Mouse (Mus musculus): Measurements from ENCODE around the gene Nup37. TPM values are rescaled to one million over a fixed set of nuclear protein-coding genes. Genes with fewer than 3 reads are reported as not detected.

Nup37 gene
- 35.6 and 38.7 TPM in 2 replicates for polyA plus RNA-seq (2015; fragmentation: Nextera tagmentation; extraction: Ambion mirVana)

- H3K4me3 ChIP-seq (replicated peaks; ENCODE audit: low read length), result peak within 1 kb of the TSS; percentile 97
- H3K4me2 ChIP-seq (ENCODE audit: low read length), result peak within 1 kb of the TSS; percentile 94
- H3K36me3 ChIP-seq (ENCODE audit: control insufficient read depth, insufficient read depth), result peaks cover 4% of the 10 kb centered on the region; the same call in 1 of the 2 replicates
- under 1% methylated on average over 53 of the region's 53 CpGs for WGBS
- peak within 1 kb of the TSS; percentile 89 for H3K9ac ChIP-seq (replicated peaks; ENCODE audit: low read depth, low read length)
- H3K27me3 ChIP-seq (replicated peaks; ENCODE audit: control insufficient read depth, insufficient read depth, low read length), result no peaks in the 10 kb centered on the region
- H3K27ac ChIP-seq (ENCODE audit: low read length), result no peak within 1 kb of the TSS
- peak; percentile 99 for ATAC-seq
- no peaks in the 10 kb centered on the region for H3K9me3 ChIP-seq (ENCODE audit: control insufficient read depth, low read length)
- peaks cover 16% of the 10 kb centered on the region for H3K4me1 ChIP-seq (replicated peaks; ENCODE audit: control insufficient read depth, insufficient read depth, low read length)
Measured at GRCm38 (mm10) chr10:88146707-88147477, at the start of gene Nup37, which contains the start of gene Parpbp. TSS of gene Nup37 (plus strand) at chr10:88146992. TSS of gene Parpbp (minus strand) at chr10:88146941.

GRCm38 (mm10) chr10:88106169-88106568, 40.6 kb upstream of the Nup37 start:
- H3K27me3 ChIP-seq (replicated peaks; ENCODE audit: control insufficient read depth, insufficient read depth, low read length), result no peaks in the 10 kb centered on the region
- H3K4me2 ChIP-seq (ENCODE audit: low read length), result no peak overlapping the region
- H3K9ac ChIP-seq (replicated peaks; ENCODE audit: low read depth, low read length), result no peak overlapping the region
- H3K9me3 ChIP-seq (ENCODE audit: control insufficient read depth, low read length), result no peaks in the 10 kb centered on the region
- no peak overlapping the region for H3K27ac ChIP-seq (ENCODE audit: low read length)
- no peaks in the 10 kb centered on the region for H3K4me1 ChIP-seq (replicated peaks; ENCODE audit: control insufficient read depth, insufficient read depth, low read length)
- H3K4me3 ChIP-seq (replicated peaks; ENCODE audit: low read length), result no peak overlapping the region
- no peaks in the 10 kb centered on the region for H3K36me3 ChIP-seq (ENCODE audit: control insufficient read depth, insufficient read depth)
- no peak for ATAC-seq
- 97% methylated on average over 2 of the region's 2 CpGs for WGBS

- Histone ChIP-seq H3K36me3 (ENCODE audit: control insufficient read depth, insufficient read depth) (no peaks in the 10 kb centered on the region), H3K4me1 (replicated peaks; ENCODE audit: control insufficient read depth, insufficient read depth, low read length) (0 out of 2 replicates have a peak, but pooled peaks cover 2% of the 10 kb centered on the region), H3K9ac (replicated peaks; ENCODE audit: low read depth, low read length) (no peak overlapping the region), H3K4me2 (ENCODE audit: low read length) (no peak overlapping the region), H3K27ac (ENCODE audit: low read length) (no peak overlapping the region), H3K27me3 (replicated peaks; ENCODE audit: control insufficient read depth, insufficient read depth, low read length) (no peaks in the 10 kb centered on the region), H3K9me3 (ENCODE audit: control insufficient read depth, low read length) (no peaks in the 10 kb centered on the region), H3K4me3 (replicated peaks; ENCODE audit: low read length) (no peak overlapping the region)
- ATAC-seq, result peak; percentile 65; the same call in 1 of the 2 replicates
- 60% methylated on average over 2 of the region's 2 CpGs for WGBS
Measured at GRCm38 (mm10) chr10:88113290-88113689, 33.5 kb upstream of the Nup37 start.

- H3K4me3 ChIP-seq (replicated peaks; ENCODE audit: low read length), result no peak overlapping the region
Measured at GRCm38 (mm10) chr10:88119721-88120120, 27.1 kb upstream of the Nup37 start.

GRCm38 (mm10) chr10:88135630-88136029, 11.2 kb upstream of the Nup37 start:
- WGBS, result 97% methylated on average over 16 of the region's 16 CpGs
- H3K27ac ChIP-seq (ENCODE audit: low read length), result no peak overlapping the region
- no peaks in the 10 kb centered on the region for H3K27me3 ChIP-seq (replicated peaks; ENCODE audit: control insufficient read depth, insufficient read depth, low read length)
- H3K4me3 ChIP-seq (replicated peaks; ENCODE audit: low read length), result no peak overlapping the region
- no peak for ATAC-seq
- H3K9ac ChIP-seq (replicated peaks; ENCODE audit: low read depth, low read length), result no peak overlapping the region
- H3K9me3 ChIP-seq (ENCODE audit: control insufficient read depth, low read length), result no peaks in the 10 kb centered on the region
- H3K4me2 ChIP-seq (ENCODE audit: low read length), result no peak overlapping the region
- no peaks in the 10 kb centered on the region for H3K36me3 ChIP-seq (ENCODE audit: control insufficient read depth, insufficient read depth)
- no peaks in the 10 kb centered on the region for H3K4me1 ChIP-seq (replicated peaks; ENCODE audit: control insufficient read depth, insufficient read depth, low read length)

More at GRCm38 (mm10) chr10:88119721-88120120, 27.1 kb upstream of the Nup37 start:
- no peak overlapping the region for H3K9ac ChIP-seq (replicated peaks; ENCODE audit: low read depth, low read length)
- no peak overlapping the region for H3K4me2 ChIP-seq (ENCODE audit: low read length)
- H3K9me3 ChIP-seq (ENCODE audit: control insufficient read depth, low read length), result no peaks in the 10 kb centered on the region
- no peak for ATAC-seq
- H3K27ac ChIP-seq (ENCODE audit: low read length), result no peak overlapping the region
- H3K36me3 ChIP-seq (ENCODE audit: control insufficient read depth, insufficient read depth), result no peaks in the 10 kb centered on the region
- no peaks in the 10 kb centered on the region for H3K27me3 ChIP-seq (replicated peaks; ENCODE audit: control insufficient read depth, insufficient read depth, low read length)
- H3K4me1 ChIP-seq (replicated peaks; ENCODE audit: control insufficient read depth, insufficient read depth, low read length), result no peaks in the 10 kb centered on the region

GRCm38 (mm10) chr10:88146187-88146586, 605 bp upstream of the Nup37 start:
- H3K4me2 ChIP-seq (ENCODE audit: low read length), result peak overlapping the region; percentile 94
- 15% methylated on average over 7 of the region's 7 CpGs for WGBS
- H3K4me3 ChIP-seq (replicated peaks; ENCODE audit: low read length), result peak overlapping the region; percentile 97
- peaks cover 4% of the 10 kb centered on the region; the same call in 1 of the 2 replicates for H3K36me3 ChIP-seq (ENCODE audit: control insufficient read depth, insufficient read depth)
- no peak overlapping the region for H3K27ac ChIP-seq (ENCODE audit: low read length)
- no peaks in the 10 kb centered on the region for H3K9me3 ChIP-seq (ENCODE audit: control insufficient read depth, low read length)
- peaks cover 16% of the 10 kb centered on the region for H3K4me1 ChIP-seq (replicated peaks; ENCODE audit: control insufficient read depth, insufficient read depth, low read length)
- peak overlapping the region; percentile 89 for H3K9ac ChIP-seq (replicated peaks; ENCODE audit: low read depth, low read length)
- no peak for ATAC-seq
- H3K27me3 ChIP-seq (replicated peaks; ENCODE audit: control insufficient read depth, insufficient read depth, low read length), result no peaks in the 10 kb centered on the region

GRCm38 (mm10) chr10:88150381-88150780, 3.6 kb downstream of the Nup37 start:
- 85% methylated on average over 4 of the region's 4 CpGs for WGBS
- peaks cover 13% of the 10 kb centered on the region for H3K4me1 ChIP-seq (replicated peaks; ENCODE audit: control insufficient read depth, insufficient read depth, low read length)
- no peaks in the 10 kb centered on the region for H3K9me3 ChIP-seq (ENCODE audit: control insufficient read depth, low read length)
- H3K4me3 ChIP-seq (replicated peaks; ENCODE audit: low read length), result no peak overlapping the region
- H3K27ac ChIP-seq (ENCODE audit: low read length), result no peak overlapping the region
- H3K9ac ChIP-seq (replicated peaks; ENCODE audit: low read depth, low read length), result no peak overlapping the region
- no peak overlapping the region for H3K4me2 ChIP-seq (ENCODE audit: low read length)
- no peaks in the 10 kb centered on the region for H3K27me3 ChIP-seq (replicated peaks; ENCODE audit: control insufficient read depth, insufficient read depth, low read length)
- peaks cover 17% of the 10 kb centered on the region for H3K36me3 ChIP-seq (ENCODE audit: control insufficient read depth, insufficient read depth)
- ATAC-seq, result no peak

GRCm38 (mm10) chr10:88151658-88152057, 4.9 kb downstream of the Nup37 start:
- H3K4me1 ChIP-seq (replicated peaks; ENCODE audit: control insufficient read depth, insufficient read depth, low read length), result peaks cover 4% of the 10 kb centered on the region; the same call in 1 of the 2 replicates
- no peak overlapping the region for H3K4me3 ChIP-seq (replicated peaks; ENCODE audit: low read length)
- H3K9ac ChIP-seq (replicated peaks; ENCODE audit: low read depth, low read length), result no peak overlapping the region
- 92% methylated on average over 6 of the region's 6 CpGs for WGBS
- no peak for ATAC-seq
- H3K27ac ChIP-seq (ENCODE audit: low read length), result no peak overlapping the region
- H3K27me3 ChIP-seq (replicated peaks; ENCODE audit: control insufficient read depth, insufficient read depth, low read length), result no peaks in the 10 kb centered on the region
- H3K4me2 ChIP-seq (ENCODE audit: low read length), result no peak overlapping the region
- peaks cover 17% of the 10 kb centered on the region for H3K36me3 ChIP-seq (ENCODE audit: control insufficient read depth, insufficient read depth)
- no peaks in the 10 kb centered on the region for H3K9me3 ChIP-seq (ENCODE audit: control insufficient read depth, low read length)

- H3K9me3 ChIP-seq (ENCODE audit: control insufficient read depth, low read length), result no peaks in the 10 kb centered on the region
- H3K9ac ChIP-seq (replicated peaks; ENCODE audit: low read depth, low read length), result no peak overlapping the region
- no peaks in the 10 kb centered on the region for H3K36me3 ChIP-seq (ENCODE audit: control insufficient read depth, insufficient read depth)
- H3K4me2 ChIP-seq (ENCODE audit: low read length), result no peak overlapping the region
- H3K27ac ChIP-seq (ENCODE audit: low read length), result no peak overlapping the region
- 86% methylated on average over 2 of the region's 2 CpGs for WGBS
- no peak for ATAC-seq
- H3K4me1 ChIP-seq (replicated peaks; ENCODE audit: control insufficient read depth, insufficient read depth, low read length), result no peaks in the 10 kb centered on the region
- H3K4me3 ChIP-seq (replicated peaks; ENCODE audit: low read length), result no peak overlapping the region
- no peaks in the 10 kb centered on the region for H3K27me3 ChIP-seq (replicated peaks; ENCODE audit: control insufficient read depth, insufficient read depth, low read length)
Measured at GRCm38 (mm10) chr10:88162096-88162495, 15.3 kb downstream of the Nup37 start.

All from forebrain, embryonic 16.5 days (tissue).